Mouse (Mus musculus) myocyte (in vitro differentiated cells): ENCODE measurements around the gene Hook2. TPM values are rescaled to one million over a fixed set of nuclear protein-coding genes. Genes with fewer than 3 reads are reported as not detected.

ENCODE experiments used
- H3K27me3 ChIP-seq: one replicate; pipeline ENCODE4 v1.6.1; 2011; ENCODE audit not compliant: control insufficient read depth, insufficient read depth, insufficient read length
- H3K36me3 ChIP-seq: one replicate; pipeline ENCODE4 v1.6.1; 2011; ENCODE audit not compliant: control insufficient read depth, insufficient read depth
- H3K4me2 ChIP-seq: one replicate; pipeline ENCODE4 v1.6.1; 2011; ENCODE audit warnings: low read depth, control low read depth
- H3K4me3 ChIP-seq: one replicate; pipeline ENCODE4 v1.5.1; 2011; ENCODE audit warnings: mild to moderate bottlenecking, control low read depth, moderate library complexity
- H3K79me2 ChIP-seq: one replicate; pipeline ENCODE4 v1.6.1; 2011; ENCODE audit not compliant: control insufficient read depth, insufficient read depth
- H3ac ChIP-seq: one replicate; pipeline ENCODE4 v1.6.1; 2011; ENCODE audit not compliant: control insufficient read depth, insufficient read length
- CEBPB ChIP-seq: IDR thresholded peaks from 2 replicates; pipeline ENCODE4 v1.6.1; 2011; ENCODE audit warnings: mild to moderate bottlenecking, moderate library complexity; ENCODE audit not compliant: poor library complexity, insufficient read depth, severe bottlenecking
- E2F4 ChIP-seq: IDR thresholded peaks from one replicate; pipeline ENCODE4 v1.6.1; 2011; ENCODE audit warnings: mild to moderate bottlenecking, control low read depth, moderate library complexity; ENCODE audit not compliant: insufficient read depth
- MAX ChIP-seq: IDR thresholded peaks from one replicate; pipeline ENCODE4 v1.6.1; 2011; ENCODE audit warnings: low read depth, mild to moderate bottlenecking, control low read depth
- MYOD1 ChIP-seq, 3 experiments: IDR thresholded peaks; one replicate each; pipeline ENCODE4 v1.6.1; 2011; ENCODE audit warnings: control low read depth in 2 of 3, low read depth in 2 of 3, mild to moderate bottlenecking in 2 of 3, moderate library complexity in 1 of 3; ENCODE audit not compliant: insufficient read length in 2 of 3, control insufficient read depth in 1 of 3
- MYOG ChIP-seq, 3 experiments: IDR thresholded peaks; one replicate each; pipeline ENCODE4 v1.6.1; 2011; ENCODE audit warnings: control low read depth in 2 of 3, low read depth in 2 of 3, mild to moderate bottlenecking in 2 of 3; ENCODE audit not compliant: insufficient read length in 2 of 3, control insufficient read depth in 1 of 3, insufficient read depth in 1 of 3
- POLR2A ChIP-seq: IDR thresholded peaks from one replicate; pipeline ENCODE4 v1.6.1; 2011; ENCODE audit warnings: low read depth, mild to moderate bottlenecking, control low read depth, moderate library complexity; ENCODE audit not compliant: insufficient read length
- POLR2AphosphoS2 ChIP-seq: IDR thresholded peaks from one replicate; pipeline ENCODE4 v1.6.1; 2011; ENCODE audit warnings: low read depth, control low read depth; ENCODE audit not compliant: insufficient read length
- REST ChIP-seq: IDR thresholded peaks from one replicate; pipeline ENCODE4 v1.6.1; 2011; ENCODE audit warnings: mild to moderate bottlenecking, control low read depth, moderate library complexity; ENCODE audit not compliant: insufficient read depth, insufficient read length
- SRF ChIP-seq: IDR thresholded peaks from one replicate; pipeline ENCODE4 v1.6.1; 2011; ENCODE audit warnings: low read depth; ENCODE audit not compliant: control insufficient read depth, insufficient read length
- TCF12 ChIP-seq: IDR thresholded peaks from one replicate; pipeline ENCODE4 v1.6.1; 2011; ENCODE audit warnings: mild to moderate bottlenecking, control low read depth; ENCODE audit not compliant: poor library complexity, insufficient read depth, severe bottlenecking
- TCF3 ChIP-seq: IDR thresholded peaks from one replicate; pipeline ENCODE4 v1.6.1; 2011; ENCODE audit warnings: low read depth, control low read depth; ENCODE audit not compliant: insufficient read length
- USF1 ChIP-seq: IDR thresholded peaks from one replicate; pipeline ENCODE4 v1.6.1; 2011; ENCODE audit warnings: low read depth, mild to moderate bottlenecking, control low read depth, moderate library complexity
- polyA plus RNA-seq: library from polyadenylated mRNA; unstranded; fragments of >200 nt; fragmentation: generic; extraction: Trizol; gene quantifications from one replicate; pipeline ENCODE4 v1.2.1, GENCODE M21; 2012; ENCODE audit warnings: missing spikeins

Gene Hook2
- polyA plus RNA-seq, 1 experiment, result 9.3 TPM

DNA sequence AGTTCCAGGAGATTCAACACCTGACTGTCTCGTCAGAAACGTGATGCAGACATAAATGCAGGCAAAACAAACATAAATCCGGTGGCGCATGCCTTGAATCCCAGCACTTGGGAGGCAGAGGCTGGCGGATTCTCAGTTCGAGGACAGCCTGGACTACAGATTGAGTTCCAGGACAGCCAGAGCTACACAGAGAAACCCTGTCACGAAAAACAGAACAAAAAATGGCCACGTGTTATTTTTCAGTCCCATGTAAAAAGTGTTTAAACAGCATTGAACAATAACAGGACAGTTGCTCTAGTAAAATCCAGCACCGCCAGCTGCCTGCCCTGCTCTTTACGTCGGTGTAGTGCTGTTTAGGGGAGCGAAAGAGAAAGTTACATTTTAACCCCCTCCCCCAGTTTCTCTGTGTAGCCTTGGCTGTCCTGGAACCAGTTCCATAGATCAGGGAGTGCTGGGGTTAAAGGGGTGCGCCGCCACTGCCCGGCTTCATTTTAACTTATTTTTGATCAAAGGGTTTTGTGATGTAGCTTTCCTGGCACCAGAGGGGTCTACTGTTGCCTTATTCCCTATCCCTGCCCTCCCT is 45.4 kb downstream of the Hook2 start:
- peak overlapping the region; percentile 94 for H3K4me2 ChIP-seq
- TF ChIP-seq POLR2AphosphoS2 (peak; percentile 44), USF1 (peak; percentile 15), E2F4 (no peak), MAX (no peak)

DNA sequence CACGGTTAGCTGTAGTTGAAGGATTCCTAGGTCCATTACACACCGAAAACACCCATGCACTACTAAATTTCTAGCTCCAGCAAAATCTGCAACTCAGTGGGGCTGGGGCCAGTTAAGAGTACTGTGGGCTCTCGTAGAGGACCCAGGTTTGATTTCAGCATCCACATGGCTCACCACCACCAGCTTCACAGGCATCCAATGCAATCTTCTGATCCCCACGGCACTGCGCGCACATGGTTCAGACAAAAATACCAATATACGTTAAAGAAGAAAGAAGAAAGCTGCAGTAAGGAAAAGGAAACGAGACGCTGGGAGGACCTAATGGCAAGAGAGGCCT is 45.9 kb downstream of the Hook2 start:
- H3K36me3 ChIP-seq, result peaks cover 22% of the 10 kb centered on the region
- no peak for TF ChIP-seq E2F4
- no peak for TF ChIP-seq TCF12
- no peak for TF ChIP-seq POLR2AphosphoS2
- TF ChIP-seq MAX, result no peak
- no peak for TF ChIP-seq TCF3
- no peak for TF ChIP-seq SRF
- TF ChIP-seq USF1, result no peak
- no peak for TF ChIP-seq CEBPB
- no peak for TF ChIP-seq MYOD1 (IDR thresholded peaks at IDR 0.05; ENCODE audit: control insufficient read depth in 1 of 3, insufficient read length in 2 of 3, low read depth in 2 of 3)
- TF ChIP-seq REST, result no peak
- TF ChIP-seq MYOG (IDR thresholded peaks at IDR 0.05; ENCODE audit: control insufficient read depth in 1 of 3, insufficient read depth in 1 of 3, insufficient read length in 2 of 3, low read depth in 2 of 3), result no peak
- no peak for TF ChIP-seq POLR2A
- H3K27me3 ChIP-seq, result no peaks in the 10 kb centered on the region
- peak overlapping the region; percentile 42 for H3ac ChIP-seq
- H3K79me2 ChIP-seq, result peaks cover 47% of the 10 kb centered on the region
- H3K4me2 ChIP-seq, result peak overlapping the region; percentile 94
- peak overlapping the region; percentile 95 for H3K4me3 ChIP-seq

More for the DNA sequence above, 45.4 kb downstream of the Hook2 start:
- Histone ChIP-seq H3K36me3 (peaks cover 19% of the 10 kb centered on the region), H3ac (peak overlapping the region; percentile 42), H3K4me3 (peak overlapping the region; percentile 95), H3K27me3 (no peaks in the 10 kb centered on the region), H3K79me2 (peaks cover 42% of the 10 kb centered on the region)

DNA sequence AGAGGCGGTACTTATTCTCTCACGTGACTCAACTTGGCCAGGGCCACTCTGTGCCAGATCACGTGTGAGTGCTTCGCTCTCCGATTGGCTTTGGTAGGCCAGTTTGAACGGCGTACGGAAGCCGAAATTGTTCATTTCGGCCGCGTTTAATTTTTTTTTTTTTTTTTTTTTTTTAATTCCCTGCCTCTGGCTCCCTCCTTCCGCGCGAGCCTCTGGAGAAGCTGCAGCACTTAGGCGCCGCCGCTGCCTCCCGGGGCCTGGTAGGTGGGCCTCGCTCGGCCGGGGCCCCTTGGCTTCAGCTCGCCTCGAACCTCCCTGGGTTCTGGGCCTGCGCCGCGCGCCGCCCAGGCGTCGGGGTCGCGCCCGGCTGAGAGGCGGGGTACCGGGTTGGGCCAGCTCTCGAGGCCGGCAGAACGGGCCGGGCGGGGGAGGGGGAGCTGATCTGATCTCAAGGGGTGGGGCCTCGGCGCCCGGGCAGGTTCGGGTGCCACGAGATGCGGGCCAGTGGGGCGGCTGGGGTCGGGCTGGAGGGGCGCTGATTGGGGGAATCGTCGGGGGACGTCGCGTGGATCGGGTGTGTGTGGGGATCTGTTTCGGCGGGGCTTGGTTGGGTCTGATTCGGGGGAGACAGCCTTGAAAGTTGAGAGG is 46.4 kb downstream of the Hook2 start, which contains the start of gene Tnpo2:
Tnpo2 (plus strand) TSS at position 198 of the 648 bp plus-strand sequence.
- Histone ChIP-seq H3K4me2 (peak within 1 kb of the TSS; percentile 94), H3ac (peak within 1 kb of the TSS; percentile 42), H3K36me3 (peaks cover 22% of the 10 kb centered on the region), H3K27me3 (no peaks in the 10 kb centered on the region), H3K79me2 (peaks cover 52% of the 10 kb centered on the region), H3K4me3 (peak within 1 kb of the TSS; percentile 95)
- peak; percentile 55 for TF ChIP-seq POLR2A
- peak; percentile 82 for TF ChIP-seq POLR2AphosphoS2
- no peak for TF ChIP-seq TCF12
- TF ChIP-seq MYOG (IDR thresholded peaks at IDR 0.05; ENCODE audit: control insufficient read depth in 1 of 3, insufficient read depth in 1 of 3, insufficient read length in 2 of 3, low read depth in 2 of 3), result peak in 1 of 3 experiments; percentile 3
- no peak for TF ChIP-seq MAX
- no peak for TF ChIP-seq TCF3
- TF ChIP-seq E2F4, result peak; percentile 25
- no peak for TF ChIP-seq REST
- TF ChIP-seq CEBPB, result no peak
- TF ChIP-seq USF1, result peak; percentile 97
- TF ChIP-seq SRF, result no peak
- no peak for TF ChIP-seq MYOD1 (IDR thresholded peaks at IDR 0.05; ENCODE audit: control insufficient read depth in 1 of 3, insufficient read length in 2 of 3, low read depth in 2 of 3)

DNA sequence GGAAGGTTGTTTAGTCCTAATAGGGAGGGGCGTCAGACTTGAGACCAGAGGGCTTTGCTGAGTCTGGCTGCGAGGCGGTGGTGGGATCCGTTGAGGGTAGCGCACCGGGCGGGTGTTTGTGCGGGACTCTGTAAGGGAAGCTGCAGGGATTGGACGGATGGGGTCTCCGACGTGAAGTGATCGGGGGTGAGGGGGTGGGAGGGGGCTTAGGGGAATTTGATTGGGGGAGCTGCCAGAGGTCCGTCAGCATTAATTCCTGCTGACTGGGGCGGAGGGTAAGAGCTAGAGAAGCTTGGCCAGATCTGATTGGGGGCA is 46.9 kb downstream of the Hook2 start:
- Histone ChIP-seq H3K79me2 (peaks cover 52% of the 10 kb centered on the region), H3K27me3 (no peaks in the 10 kb centered on the region), H3K4me3 (peak overlapping the region; percentile 95), H3ac (peak overlapping the region; percentile 42), H3K4me2 (peak overlapping the region; percentile 70), H3K36me3 (peaks cover 26% of the 10 kb centered on the region)
- TF ChIP-seq POLR2AphosphoS2 (no peak), MYOG (IDR thresholded peaks at IDR 0.05; ENCODE audit: control insufficient read depth in 1 of 3, insufficient read depth in 1 of 3, insufficient read length in 2 of 3, low read depth in 2 of 3) (no peak), POLR2A (no peak), TCF12 (no peak), CEBPB (no peak), REST (no peak), SRF (no peak), MYOD1 (IDR thresholded peaks at IDR 0.05; ENCODE audit: control insufficient read depth in 1 of 3, insufficient read length in 2 of 3, low read depth in 2 of 3) (no peak), USF1 (no peak), MAX (no peak), E2F4 (no peak), TCF3 (no peak)
